In the genomic region with DNA sequence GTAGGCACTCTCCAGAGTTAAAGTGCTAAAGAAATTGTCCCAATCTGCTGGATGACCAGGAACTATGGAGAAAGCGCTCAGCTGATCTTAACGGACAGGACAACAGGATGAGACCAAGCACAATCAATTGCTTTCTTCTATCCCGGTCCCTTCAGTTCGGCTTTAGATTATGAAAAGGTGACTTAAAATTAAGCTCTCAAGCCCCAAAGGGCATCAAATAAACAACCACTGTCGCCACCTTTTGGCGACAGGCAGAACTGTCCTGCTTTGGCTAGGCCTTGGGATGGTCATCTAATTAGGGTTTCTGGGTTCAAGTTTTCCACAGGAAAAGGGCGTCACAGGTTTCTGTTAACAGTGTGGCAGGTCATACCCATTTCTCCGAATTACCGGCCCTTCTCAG, we compare ENCODE assay signal across 9 mouse cellular contexts.
DNase-seq lines count a peak whose midpoint lies in the region; TF ChIP-seq lines count a peak whose summit lies in the region.
"Had no signal": no experiment of that assay in that cellular context is flagged by ENCODE, and none has a peak within 500 bp of the region (broad histone marks: within the 10 kb centered on the region; RNA-seq: fewer than 3 reads in every experiment).

No protein-coding gene starts in this region.

- peak; percentile 97 for TF ChIP-seq CTCF in left cerebral cortex, adult 2 months (IDR thresholded peaks at IDR 0.05)

- H3K4me3 ChIP-seq in left cerebral cortex, adult 2 months = no peak overlapping the region
- H3K4me3 ChIP-seq: embryonic facial prominence, embryonic 13.5 days; limb, embryonic 12.5 days had no signal

- H3K27ac ChIP-seq in left cerebral cortex, adult 2 months = no peak overlapping the region
- H3K27ac ChIP-seq: embryonic facial prominence, embryonic 13.5 days; limb, embryonic 12.5 days had no signal

- intact Hi-C loops in left cerebral cortex, adult 2 months (cut with DNase I) = loop anchor here (1.0 to 10.0 kb wide), 3 partner anchors 228 to 1200 kb away; no protein-coding TSS in a partner anchor
- intact Hi-C loops in left cerebral cortex, postnatal 36 days (cut with DNase I) = loop anchor here (2.0 kb wide), 1 partner anchor 228 kb away; no protein-coding TSS in a partner anchor

- DNase-seq in left cerebral cortex, adult 2 months (ENCODE audit: extremely low spot score in 1 of 2, low spot score in 2 of 2) = peak; percentile 13 to 59
- DNase-seq in left cerebral cortex, adult 11 months (ENCODE audit: low spot score) = no peak
- DNase-seq in Muller cell, postnatal 12 days (ENCODE audit: inconsistent ontology term) = peak; percentile 32
- peak; percentile 58 for DNase-seq in adrenal gland, postnatal 14 days
- DNase-seq in embryo, embryonic 9.5 days (ENCODE audit: extremely low spot score) = peak; percentile 30
- DNase-seq in left cerebral cortex, postnatal 36 days (ENCODE audit: low spot score in 2 of 2) = peak; percentile 13 to 29
- DNase-seq in ovary, postnatal 10 days (ENCODE audit: low spot score) = no peak

Comparison
In these comparisons a context has a peak if more than half of its experiments do, and no peak if none do; other contexts are left out.
1. DNase-seq: peak in left cerebral cortex, adult 2 months (2 of 2), Muller cell, postnatal 12 days (single experiment), adrenal gland, postnatal 14 days (single experiment), embryo, embryonic 9.5 days (single experiment) and left cerebral cortex, postnatal 36 days (2 of 2); none in left cerebral cortex, adult 11 months (single experiment) and ovary, postnatal 10 days (single experiment).